Mouse (Mus musculus): ENCODE data around the gene Mapt.
"Not testable (repeated sequence)": the region's sequence is repeated elsewhere in the genome, so short reads cannot be mapped to it uniquely, and the experiment has no call there.

Mapt gene

DNA sequence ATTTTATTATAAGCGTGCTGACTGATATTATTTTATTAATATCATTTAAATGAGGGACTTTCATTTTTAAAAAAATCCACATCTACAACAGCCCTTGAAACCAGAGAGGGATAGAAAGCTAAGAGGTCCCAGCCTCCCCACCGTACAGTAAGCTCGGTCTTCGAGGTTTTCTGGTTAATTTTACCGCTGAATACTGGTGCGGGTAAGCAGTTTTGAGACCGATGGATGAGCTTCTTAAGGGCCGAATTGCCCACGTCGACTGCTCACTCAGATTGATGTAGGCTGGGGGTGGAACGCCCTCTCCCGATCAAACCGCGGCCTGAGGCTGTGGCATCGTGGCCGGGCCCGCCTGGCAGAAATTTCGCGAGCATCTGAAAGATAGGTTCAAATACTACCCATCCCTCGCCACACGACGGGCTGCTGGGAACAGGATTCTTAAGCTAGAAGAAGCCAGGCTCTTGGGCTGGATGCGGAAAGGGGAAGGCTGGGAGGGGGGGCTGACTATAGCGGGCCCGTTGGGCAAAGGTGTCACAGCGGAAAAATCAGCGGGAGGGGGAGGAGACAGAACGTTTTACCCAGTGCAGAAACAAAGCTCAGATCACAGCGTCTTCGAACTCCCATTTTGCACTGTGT, 2.5 kb downstream of the Mapt start:
- in situ Hi-C loops (cut with MboI, MseI) = no loop called here

DNA sequence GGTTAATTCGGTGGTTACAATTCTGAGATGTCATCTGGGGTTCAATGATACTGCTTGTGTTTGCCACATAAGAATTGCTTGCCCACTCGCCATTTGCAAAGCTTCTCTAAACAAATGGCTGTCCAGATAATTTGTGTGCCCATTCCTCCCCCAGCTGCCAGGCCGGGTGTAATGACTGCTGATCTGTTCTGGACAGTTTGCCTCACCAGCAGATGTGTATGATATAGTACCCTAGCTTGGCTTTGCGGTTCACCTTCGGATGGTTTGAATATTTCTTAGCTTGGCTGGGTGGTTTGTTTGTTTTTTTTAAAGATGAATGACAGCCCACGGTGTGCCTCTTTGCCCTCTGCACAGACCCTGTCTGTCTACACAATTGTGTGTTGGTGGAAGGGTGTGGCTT, 3.5 kb downstream of the Mapt start:
- in situ Hi-C loops (cut with MboI, MseI) = no loop called here

GRCm38 (mm10) chr11:104235881-104236280, 4.7 kb downstream of the Mapt start:
- in situ Hi-C loops (cut with MboI, MseI) = no loop called here

DNA sequence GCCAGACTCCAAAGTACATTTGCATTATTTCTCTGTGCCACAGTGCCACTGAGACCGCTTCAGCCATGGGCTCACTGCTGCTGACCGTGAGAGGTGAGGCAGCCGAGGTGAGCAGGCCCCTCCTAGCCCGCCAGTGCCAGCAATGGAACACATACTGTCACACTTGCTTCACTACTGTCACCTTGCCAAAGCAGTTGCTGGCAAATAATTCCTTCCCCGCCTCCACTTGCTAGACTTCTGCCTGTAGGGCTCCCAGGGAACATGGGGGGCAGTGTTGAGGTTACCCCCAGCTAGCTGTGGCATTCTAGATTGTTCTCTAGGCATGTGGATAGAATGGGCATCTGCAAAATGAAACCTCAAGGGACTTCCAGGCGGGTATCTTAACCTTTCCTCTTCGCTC, 6.0 kb downstream of the Mapt start:
- in situ Hi-C loops (cut with MboI, MseI) = no loop called here

GRCm38 (mm10) chr11:104237958-104238747, 7.0 kb downstream of the Mapt start:
- in situ Hi-C loops (cut with MboI, MseI) = no loop called here

- in situ Hi-C loops (cut with MboI, MseI) = not testable (repeated sequence)
These were observed 14.3 kb downstream of the Mapt start for GRCm38 (mm10) chr11:104245478-104245877.

DNA sequence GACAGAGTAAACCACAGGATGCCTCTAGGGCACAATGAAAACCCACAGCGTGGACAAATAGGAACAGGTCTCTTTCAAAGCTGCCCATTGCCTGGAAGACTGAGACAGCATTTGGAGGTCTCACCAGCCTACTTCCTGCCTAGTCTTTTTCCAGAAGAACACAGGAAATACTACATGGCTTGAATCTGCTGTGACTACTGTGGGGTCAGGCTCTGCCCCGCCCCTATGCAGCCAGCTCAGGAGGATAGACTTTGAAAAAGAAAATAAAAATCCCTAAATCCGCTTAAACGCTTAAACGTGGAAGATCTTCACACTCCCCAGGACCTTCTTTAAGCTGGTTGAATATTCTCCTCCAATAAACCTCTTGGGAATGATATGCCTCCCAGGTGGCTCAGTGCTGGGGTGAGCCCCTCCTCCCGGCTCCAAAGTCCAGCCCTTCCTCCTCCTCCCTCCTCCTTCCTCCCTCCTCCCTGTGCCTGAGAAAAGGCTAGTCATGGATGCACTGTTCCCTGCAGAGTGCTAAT, 15.0 kb downstream of the Mapt start:
- in situ Hi-C loops (cut with MboI, MseI) = no loop called here

- in situ Hi-C loops (cut with MboI, MseI) = no loop called here
These were observed 16.0 kb downstream of the Mapt start for GRCm38 (mm10) chr11:104247141-104247717.

DNA sequence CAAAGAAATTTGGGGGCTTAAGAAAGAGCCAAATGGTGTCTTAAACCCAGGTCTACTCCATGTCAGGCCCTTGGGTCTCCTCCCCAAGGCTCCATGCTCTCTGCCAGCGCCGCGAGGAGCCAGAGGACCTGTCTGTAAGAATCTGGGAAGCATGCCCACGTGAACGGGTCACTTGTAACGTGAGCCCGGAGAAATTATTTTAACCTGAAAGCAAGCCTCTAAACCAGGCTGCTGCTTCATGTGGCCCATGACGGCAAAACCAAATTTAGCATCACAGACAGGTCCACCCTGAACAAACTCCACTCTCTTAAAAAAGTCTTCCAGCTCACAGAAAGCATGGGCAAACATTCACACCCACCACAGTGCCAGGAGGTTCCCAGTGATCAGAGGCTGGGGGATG, 18.2 kb downstream of the Mapt start:
- in situ Hi-C loops (cut with MboI, MseI) = no loop called here

DNA sequence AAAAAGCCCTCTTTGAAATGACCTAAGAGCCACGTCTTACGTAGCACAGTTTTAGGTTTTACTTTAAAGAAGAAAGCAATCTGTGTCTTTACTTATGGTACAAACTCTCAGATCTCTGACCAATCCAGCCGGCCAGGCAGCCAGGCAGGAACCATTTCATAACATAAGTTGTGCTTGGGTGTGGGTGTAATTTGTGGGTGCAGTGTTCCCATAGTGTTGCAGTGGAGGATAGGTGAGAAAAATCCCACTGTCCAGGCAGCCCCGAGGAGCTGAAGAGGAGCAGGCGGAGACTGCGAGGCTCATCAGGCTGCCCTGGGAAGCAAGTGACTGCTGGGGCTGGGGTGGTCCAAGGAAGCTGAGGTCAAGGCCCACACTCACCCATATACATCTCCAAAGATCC, 19.9 kb downstream of the Mapt start:
- in situ Hi-C loops (cut with MboI, MseI) = no loop called here

GRCm38 (mm10) chr11:104252094-104252493, 20.9 kb downstream of the Mapt start:
- in situ Hi-C loops (cut with MboI, MseI) = no loop called here

- in situ Hi-C loops (cut with MboI, MseI) = no loop called here
These were observed 23.3 kb downstream of the Mapt start for GRCm38 (mm10) chr11:104254408-104255039.

- in situ Hi-C loops (cut with MboI, MseI) = no loop called here
These were observed 25.0 kb downstream of the Mapt start for GRCm38 (mm10) chr11:104256179-104256578.

DNA sequence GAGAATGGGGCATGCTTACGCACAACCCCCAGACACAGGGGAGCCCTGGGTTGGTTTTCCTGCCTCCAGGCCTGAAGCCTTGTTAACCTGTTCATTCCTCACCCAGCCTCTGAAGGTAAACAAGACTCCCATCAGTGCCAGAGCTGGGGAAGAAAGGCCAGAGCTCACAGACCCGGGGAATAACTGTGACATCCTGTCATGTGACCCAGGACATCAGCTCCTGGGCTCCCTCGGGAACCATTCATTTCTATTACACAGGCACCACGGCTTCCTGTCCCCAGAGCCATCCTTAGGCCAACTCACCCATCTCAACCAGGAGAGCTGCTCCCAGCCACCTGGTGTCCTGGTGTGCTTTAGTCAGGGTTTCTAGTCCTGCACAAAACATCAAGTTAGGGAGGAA, 27.8 kb downstream of the Mapt start:
- in situ Hi-C loops (cut with MboI, MseI) = no loop called here

DNA sequence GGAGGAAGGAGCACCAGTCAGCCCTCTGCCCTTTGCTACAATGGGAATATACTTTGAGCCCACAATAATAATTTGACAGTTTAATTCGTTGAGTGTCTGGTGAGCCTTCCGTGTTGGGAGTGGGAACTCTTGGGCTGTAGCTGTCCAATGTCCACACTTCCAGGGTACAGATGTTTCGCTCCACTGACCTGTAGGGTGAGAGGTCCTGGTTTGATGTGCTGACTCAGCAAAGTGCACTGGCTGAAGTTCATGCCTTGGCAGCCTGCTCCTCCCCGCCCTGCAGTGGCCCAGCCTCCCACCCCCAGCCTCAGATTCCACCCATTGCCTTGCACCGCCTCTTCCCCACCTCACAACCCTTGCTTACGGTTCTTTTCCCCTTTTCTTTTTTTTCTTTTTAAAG, 33.5 kb downstream of the Mapt start:
- in situ Hi-C loops (cut with MboI, MseI) = no loop called here

- in situ Hi-C loops (cut with MboI, MseI) = no loop called here
These were observed 34.5 kb downstream of the Mapt start for GRCm38 (mm10) chr11:104265669-104266068.

DNA sequence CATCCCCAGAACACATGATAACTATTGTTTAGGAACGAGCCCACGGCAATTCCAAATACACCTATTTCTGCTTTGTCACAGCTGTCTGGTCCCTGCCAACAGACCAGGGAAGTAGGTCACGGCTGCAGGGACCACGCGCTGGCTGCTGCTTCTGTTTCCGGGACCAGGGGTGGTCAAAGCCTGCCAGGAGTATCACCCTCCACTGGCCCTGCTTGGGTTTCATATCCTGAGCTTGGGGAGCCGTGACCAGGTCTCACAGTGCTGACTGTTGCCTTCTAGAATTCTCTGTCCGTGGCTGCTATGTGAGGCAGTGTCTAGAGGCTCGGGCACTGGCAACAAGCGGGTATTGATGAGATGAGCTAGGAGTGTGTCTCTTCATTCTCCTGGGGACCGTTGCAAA, 36.2 kb downstream of the Mapt start:
- in situ Hi-C loops (cut with MboI, MseI) = no loop called here

DNA sequence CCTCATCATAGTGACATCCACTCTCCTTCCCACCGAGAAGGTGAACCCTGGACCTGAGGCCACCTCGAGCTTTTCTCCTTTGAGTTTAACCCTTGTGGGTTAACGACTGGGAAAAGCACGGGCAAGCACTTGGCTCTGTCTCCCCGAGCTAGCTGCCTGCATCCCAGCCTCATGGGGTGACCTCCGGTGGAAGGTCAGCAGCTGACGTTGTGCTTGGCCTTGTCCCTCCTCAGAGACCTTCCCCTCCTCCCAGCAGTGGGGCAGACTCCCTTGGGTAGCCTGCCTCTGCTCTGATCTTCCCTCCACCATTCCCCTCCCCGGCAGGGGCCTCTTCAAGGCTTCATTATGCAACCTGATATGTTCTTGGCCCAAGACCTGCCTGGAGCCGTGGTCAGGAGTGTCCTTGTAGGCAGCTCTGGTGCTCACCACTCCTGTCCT, 38.2 kb downstream of the Mapt start:
- in situ Hi-C loops (cut with MboI, MseI) = no loop called here

DNA sequence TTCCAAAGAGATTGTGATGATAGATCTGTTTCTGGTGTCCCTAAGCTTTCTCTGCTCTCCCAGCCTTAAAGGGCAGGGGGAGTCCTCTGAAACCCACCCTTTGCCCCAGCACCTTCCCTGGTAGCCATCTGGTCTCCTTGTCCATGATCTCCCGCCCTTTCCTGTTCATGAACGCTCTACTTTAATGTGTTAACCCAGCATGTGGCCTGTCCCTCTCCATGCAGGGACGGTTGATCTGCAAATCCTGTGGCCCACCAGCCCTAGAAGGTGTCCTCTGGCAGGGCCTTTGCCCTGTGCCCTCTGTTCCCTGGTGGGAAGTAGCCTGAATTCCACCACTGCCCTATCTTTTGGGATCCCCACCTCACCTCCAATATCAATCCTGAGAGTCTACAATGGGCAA, 39.3 kb downstream of the Mapt start:
- in situ Hi-C loops (cut with MboI, MseI) = no loop called here

GRCm38 (mm10) chr11:104270876-104271275, 39.7 kb downstream of the Mapt start:
- in situ Hi-C loops (cut with MboI, MseI) = no loop called here

GRCm38 (mm10) chr11:104271876-104272275, 40.7 kb downstream of the Mapt start:
- in situ Hi-C loops (cut with MboI, MseI) = no loop called here

DNA sequence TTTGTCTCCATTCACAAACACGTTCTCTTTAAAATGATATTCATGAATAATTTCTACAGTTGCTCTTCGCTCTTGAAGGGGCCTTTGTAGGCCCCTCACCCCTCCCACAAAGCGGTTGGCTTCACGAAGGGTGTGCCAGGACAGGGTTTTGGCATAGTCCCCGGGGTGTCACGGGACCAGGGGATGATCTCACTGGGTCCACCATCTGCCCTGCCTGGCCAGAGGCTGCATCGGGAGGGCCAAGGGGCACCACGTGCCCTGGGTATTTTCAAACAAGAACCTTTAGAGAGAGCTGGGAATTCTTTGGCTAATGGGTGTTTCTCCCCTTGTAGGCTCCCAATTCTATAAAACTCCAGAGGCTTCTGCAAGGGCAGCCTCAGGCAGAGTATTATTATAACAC, 41.2 kb downstream of the Mapt start:
- in situ Hi-C loops (cut with MboI, MseI) = no loop called here

All from T-helper 2 cell (primary cell).